Mouse (Mus musculus): Measurements from ENCODE around the gene Slc25a39. TPM values are rescaled to one million over a fixed set of nuclear protein-coding genes. Genes with fewer than 3 reads are reported as not detected.

Slc25a39 gene
- polyA plus RNA-seq (2012; ENCODE audit: insufficient read depth, insufficient read length, low replicate concordance, missing spikeins): not detected in 2 replicates

- TF ChIP-seq POLR2A (IDR thresholded peaks at IDR 0.05; ENCODE audit: insufficient read depth, low read depth, low read length) (no peak), CTCF (IDR thresholded peaks at IDR 0.05; ENCODE audit: insufficient read depth, low read depth, low read length) (no peak)
- peaks cover 25% of the 10 kb centered on the region for H3K4me1 ChIP-seq (ENCODE audit: control insufficient read depth, insufficient read depth, low read length)
- peak within 1 kb of the TSS; percentile 78 for H3K4me3 ChIP-seq (ENCODE audit: insufficient read depth, low read depth, low read length)
- peak within 1 kb of the TSS; percentile 80 for H3K27ac ChIP-seq (ENCODE audit: insufficient read depth, low read depth, low read length)
- WGBS: under 1% methylated on average over 19 of the region's 19 CpGs
Measured at GRCm38 (mm10) chr11:102407834-102408215, at the start of gene Slc25a39. TSS of gene Slc25a39 (minus strand) at chr11:102407946.

GRCm38 (mm10) chr11:102455740-102456396, 48.1 kb upstream of the Slc25a39 start:
- TF ChIP-seq CTCF (IDR thresholded peaks at IDR 0.05; ENCODE audit: insufficient read depth, low read depth, low read length) (no peak; the same call in 1 of the 2 replicates), POLR2A (IDR thresholded peaks at IDR 0.05; ENCODE audit: insufficient read depth, low read depth, low read length) (0 out of 2 replicates have a peak, but pooled peaks have one; percentile 15)
- Histone ChIP-seq H3K4me1 (ENCODE audit: control insufficient read depth, insufficient read depth, low read length) (peaks cover 12% of the 10 kb centered on the region), H3K27ac (ENCODE audit: insufficient read depth, low read depth, low read length) (no peak overlapping the region), H3K4me3 (ENCODE audit: insufficient read depth, low read depth, low read length) (peak overlapping the region; percentile 50)
- 3% methylated on average over 40 of the region's 40 CpGs for WGBS

GRCm38 (mm10) chr11:102453131-102453530, 45.4 kb upstream of the Slc25a39 start:
- 50% methylated on average over 10 of the region's 10 CpGs for WGBS
- Histone ChIP-seq H3K4me1 (ENCODE audit: control insufficient read depth, insufficient read depth, low read length) (peaks cover 23% of the 10 kb centered on the region), H3K27ac (ENCODE audit: insufficient read depth, low read depth, low read length) (no peak overlapping the region), H3K4me3 (ENCODE audit: insufficient read depth, low read depth, low read length) (no peak overlapping the region)
- no peak for TF ChIP-seq POLR2A (IDR thresholded peaks at IDR 0.05; ENCODE audit: insufficient read depth, low read depth, low read length)

GRCm38 (mm10) chr11:102449043-102450008, 41.6 kb upstream of the Slc25a39 start:
- H3K4me3 ChIP-seq (ENCODE audit: insufficient read depth, low read depth, low read length): no peak overlapping the region
- H3K4me1 ChIP-seq (ENCODE audit: control insufficient read depth, insufficient read depth, low read length): peaks cover 36% of the 10 kb centered on the region
- 62% methylated on average over 17 of the region's 17 CpGs for WGBS
- H3K27ac ChIP-seq (ENCODE audit: insufficient read depth, low read depth, low read length): no peak overlapping the region
- no peak for TF ChIP-seq POLR2A (IDR thresholded peaks at IDR 0.05; ENCODE audit: insufficient read depth, low read depth, low read length)
- no peak for TF ChIP-seq CTCF (IDR thresholded peaks at IDR 0.05; ENCODE audit: insufficient read depth, low read depth, low read length)

- peaks cover 43% of the 10 kb centered on the region for H3K4me1 ChIP-seq (ENCODE audit: control insufficient read depth, insufficient read depth, low read length)
- no peak overlapping the region for H3K4me3 ChIP-seq (ENCODE audit: insufficient read depth, low read depth, low read length)
- WGBS: 11% methylated on average over 8 of the region's 8 CpGs
- H3K27ac ChIP-seq (ENCODE audit: insufficient read depth, low read depth, low read length): no peak overlapping the region
- TF ChIP-seq CTCF (IDR thresholded peaks at IDR 0.05; ENCODE audit: insufficient read depth, low read depth, low read length): no peak
- no peak for TF ChIP-seq POLR2A (IDR thresholded peaks at IDR 0.05; ENCODE audit: insufficient read depth, low read depth, low read length)
Measured at GRCm38 (mm10) chr11:102448327-102448726, 40.6 kb upstream of the Slc25a39 start.

- TF ChIP-seq POLR2A (IDR thresholded peaks at IDR 0.05; ENCODE audit: insufficient read depth, low read depth, low read length) (peak; percentile 86), CTCF (IDR thresholded peaks at IDR 0.05; ENCODE audit: insufficient read depth, low read depth, low read length) (peak; percentile 96)
- H3K27ac ChIP-seq (ENCODE audit: insufficient read depth, low read depth, low read length): peak within 1 kb of the TSS; percentile 89
- under 1% methylated on average over 37 of the region's 40 CpGs for WGBS
- H3K4me1 ChIP-seq (ENCODE audit: control insufficient read depth, insufficient read depth, low read length): peaks cover 43% of the 10 kb centered on the region
- H3K4me3 ChIP-seq (ENCODE audit: insufficient read depth, low read depth, low read length): peak within 1 kb of the TSS; percentile 94
Measured at GRCm38 (mm10) chr11:102447497-102447896, 39.8 kb upstream of the Slc25a39 start, which contains the start of gene Fam171a2. TSS of gene Fam171a2 (minus strand) at chr11:102447682.

GRCm38 (mm10) chr11:102446581-102447461, 39.1 kb upstream of the Slc25a39 start:
- Histone ChIP-seq H3K4me3 (ENCODE audit: insufficient read depth, low read depth, low read length) (peak overlapping the region; percentile 94), H3K27ac (ENCODE audit: insufficient read depth, low read depth, low read length) (peak overlapping the region; percentile 89), H3K4me1 (ENCODE audit: control insufficient read depth, insufficient read depth, low read length) (peaks cover 43% of the 10 kb centered on the region)
- 0 out of 2 replicates have a peak, but pooled peaks have one; percentile 16 for TF ChIP-seq POLR2A (IDR thresholded peaks at IDR 0.05; ENCODE audit: insufficient read depth, low read depth, low read length)
- TF ChIP-seq CTCF (IDR thresholded peaks at IDR 0.05; ENCODE audit: insufficient read depth, low read depth, low read length): no peak
- WGBS: under 1% methylated on average over 49 of the region's 49 CpGs

GRCm38 (mm10) chr11:102445891-102446361, 38.2 kb upstream of the Slc25a39 start:
- Histone ChIP-seq H3K4me3 (ENCODE audit: insufficient read depth, low read depth, low read length) (peak overlapping the region; percentile 94), H3K27ac (ENCODE audit: insufficient read depth, low read depth, low read length) (peak overlapping the region; percentile 47), H3K4me1 (ENCODE audit: control insufficient read depth, insufficient read depth, low read length) (peaks cover 43% of the 10 kb centered on the region)
- TF ChIP-seq CTCF (IDR thresholded peaks at IDR 0.05; ENCODE audit: insufficient read depth, low read depth, low read length) (no peak), POLR2A (IDR thresholded peaks at IDR 0.05; ENCODE audit: insufficient read depth, low read depth, low read length) (no peak)
- WGBS: 4% methylated on average over 7 of the region's 7 CpGs

All from olfactory bulb, adult 2 months (tissue).